Mouse (Mus musculus): Measurements from ENCODE around the gene Gm11549. TPM values are rescaled to one million over a fixed set of nuclear protein-coding genes. Genes with fewer than 3 reads are reported as not detected.
A peak's percentile ranks its signal among the peaks of the same experiment; 100 is the strongest.

The Gm11549 gene
- polyA plus RNA-seq, 1 experiment, result 0.09 TPM

- WGBS, result 1% methylated on average over 24 of the region's 24 CpGs
- Histone ChIP-seq H3K4me1 (ENCODE audit: control insufficient read depth, insufficient read depth, insufficient read length, low read length) (peaks cover 4% of the 10 kb centered on the region; the same call in 1 of the 2 replicates), H3K27me3 (ENCODE audit: control insufficient read depth, insufficient read depth, low read length) (no peaks in the 10 kb centered on the region), H3K36me3 (ENCODE audit: control insufficient read depth, insufficient read depth, low read length) (no peaks in the 10 kb centered on the region), H3K4me3 (ENCODE audit: low read depth, low read length) (peak overlapping the region; percentile 74), H3K27ac (ENCODE audit: insufficient read depth, low read depth, low read length) (peak overlapping the region; percentile 78)
- TF ChIP-seq CTCF (IDR thresholded peaks at IDR 0.05; ENCODE audit: extremely low read depth, insufficient read length, insufficient replicate concordance, low read depth, low read length) (no peak), POLR2A (IDR thresholded peaks at IDR 0.05; ENCODE audit: low read depth, low read length) (no peak)
Observed at GRCm38 (mm10) chr3:36474938-36475483, 46.6 kb downstream of the Gm11549 start.

DNA sequence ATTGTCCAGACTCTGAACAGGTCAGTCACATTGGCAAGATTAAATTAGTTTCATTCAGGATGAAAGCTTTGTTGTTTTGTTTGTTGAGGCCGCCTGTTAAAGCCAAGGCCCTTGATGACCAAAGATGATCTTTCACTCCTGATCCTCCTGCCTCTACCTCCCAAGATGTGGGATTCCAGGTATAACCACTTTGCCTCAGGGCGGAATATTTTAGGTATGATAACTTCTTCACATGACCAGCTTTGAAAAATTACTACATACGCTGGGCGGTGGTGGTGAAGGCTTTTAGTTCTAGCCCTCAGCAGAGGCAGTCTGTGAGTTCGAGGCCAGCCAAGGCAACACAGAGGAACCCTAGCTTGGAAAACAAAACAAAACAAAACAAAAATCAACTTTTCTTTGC, 47.2 kb downstream of the Gm11549 start:
- WGBS, result 75% methylated on average over 5 of the region's 5 CpGs
- H3K4me3 ChIP-seq (ENCODE audit: low read depth, low read length), result no peak overlapping the region
- no peak for TF ChIP-seq CTCF (IDR thresholded peaks at IDR 0.05; ENCODE audit: extremely low read depth, insufficient read length, insufficient replicate concordance, low read depth, low read length)
- no peak for TF ChIP-seq POLR2A (IDR thresholded peaks at IDR 0.05; ENCODE audit: low read depth, low read length)
- H3K27me3 ChIP-seq (ENCODE audit: control insufficient read depth, insufficient read depth, low read length), result no peaks in the 10 kb centered on the region
- no peak overlapping the region for H3K27ac ChIP-seq (ENCODE audit: insufficient read depth, low read depth, low read length)
- H3K4me1 ChIP-seq (ENCODE audit: control insufficient read depth, insufficient read depth, insufficient read length, low read length), result peaks cover 4% of the 10 kb centered on the region; the same call in 1 of the 2 replicates
- H3K36me3 ChIP-seq (ENCODE audit: control insufficient read depth, insufficient read depth, low read length), result no peaks in the 10 kb centered on the region

- WGBS, result 88% methylated on average over 5 of the region's 5 CpGs
- TF ChIP-seq POLR2A (IDR thresholded peaks at IDR 0.05; ENCODE audit: low read depth, low read length) (no peak), CTCF (IDR thresholded peaks at IDR 0.05; ENCODE audit: extremely low read depth, insufficient read length, insufficient replicate concordance, low read depth, low read length) (no peak)
- Histone ChIP-seq H3K36me3 (ENCODE audit: control insufficient read depth, insufficient read depth, low read length) (no peaks in the 10 kb centered on the region), H3K4me3 (ENCODE audit: low read depth, low read length) (no peak overlapping the region), H3K4me1 (ENCODE audit: control insufficient read depth, insufficient read depth, insufficient read length, low read length) (peaks cover 4% of the 10 kb centered on the region; the same call in 1 of the 2 replicates), H3K27ac (ENCODE audit: insufficient read depth, low read depth, low read length) (no peak overlapping the region), H3K27me3 (ENCODE audit: control insufficient read depth, insufficient read depth, low read length) (no peaks in the 10 kb centered on the region)
Observed at GRCm38 (mm10) chr3:36473222-36473621, 48.4 kb downstream of the Gm11549 start.

- Histone ChIP-seq H3K36me3 (ENCODE audit: control insufficient read depth, insufficient read depth, low read length) (no peaks in the 10 kb centered on the region), H3K4me1 (ENCODE audit: control insufficient read depth, insufficient read depth, insufficient read length, low read length) (peaks cover 4% of the 10 kb centered on the region; the same call in 1 of the 2 replicates), H3K27me3 (ENCODE audit: control insufficient read depth, insufficient read depth, low read length) (no peaks in the 10 kb centered on the region), H3K27ac (ENCODE audit: insufficient read depth, low read depth, low read length) (no peak overlapping the region), H3K4me3 (ENCODE audit: low read depth, low read length) (no peak overlapping the region)
- 57% methylated on average over 4 of the region's 4 CpGs for WGBS
- TF ChIP-seq POLR2A (IDR thresholded peaks at IDR 0.05; ENCODE audit: low read depth, low read length), result no peak
- TF ChIP-seq CTCF (IDR thresholded peaks at IDR 0.05; ENCODE audit: extremely low read depth, insufficient read length, insufficient replicate concordance, low read depth, low read length), result no peak
Observed at GRCm38 (mm10) chr3:36471856-36472255, 49.8 kb downstream of the Gm11549 start.

DNA sequence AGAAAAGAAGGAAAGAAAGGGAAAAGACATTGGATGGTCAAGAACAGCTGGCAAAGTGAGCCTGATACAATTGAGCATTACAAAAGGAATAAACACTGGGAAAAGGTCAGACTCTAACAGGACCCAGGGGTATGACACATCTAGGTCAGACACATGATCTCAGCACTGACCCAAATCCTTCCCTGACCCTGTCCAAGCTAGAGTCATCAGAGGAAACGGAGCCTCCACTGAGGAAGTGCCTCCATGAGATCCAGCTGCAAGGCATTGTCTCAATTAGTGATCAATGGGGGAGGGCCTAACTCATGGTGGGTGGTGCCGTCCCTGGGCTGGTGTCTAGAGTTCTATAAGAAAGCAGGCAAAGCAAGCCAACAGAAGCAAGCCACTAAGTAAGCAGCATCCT, 52.7 kb downstream of the Gm11549 start:
- WGBS, result 71% methylated on average over 2 of the region's 2 CpGs
- TF ChIP-seq POLR2A (IDR thresholded peaks at IDR 0.05; ENCODE audit: low read depth, low read length) (no peak), CTCF (IDR thresholded peaks at IDR 0.05; ENCODE audit: extremely low read depth, insufficient read length, insufficient replicate concordance, low read depth, low read length) (no peak)
- Histone ChIP-seq H3K4me1 (ENCODE audit: control insufficient read depth, insufficient read depth, insufficient read length, low read length) (peaks cover 1% of the 10 kb centered on the region; the same call in 1 of the 2 replicates), H3K36me3 (ENCODE audit: control insufficient read depth, insufficient read depth, low read length) (no peaks in the 10 kb centered on the region), H3K4me3 (ENCODE audit: low read depth, low read length) (no peak overlapping the region), H3K27me3 (ENCODE audit: control insufficient read depth, insufficient read depth, low read length) (no peaks in the 10 kb centered on the region), H3K27ac (ENCODE audit: insufficient read depth, low read depth, low read length) (no peak overlapping the region)

DNA sequence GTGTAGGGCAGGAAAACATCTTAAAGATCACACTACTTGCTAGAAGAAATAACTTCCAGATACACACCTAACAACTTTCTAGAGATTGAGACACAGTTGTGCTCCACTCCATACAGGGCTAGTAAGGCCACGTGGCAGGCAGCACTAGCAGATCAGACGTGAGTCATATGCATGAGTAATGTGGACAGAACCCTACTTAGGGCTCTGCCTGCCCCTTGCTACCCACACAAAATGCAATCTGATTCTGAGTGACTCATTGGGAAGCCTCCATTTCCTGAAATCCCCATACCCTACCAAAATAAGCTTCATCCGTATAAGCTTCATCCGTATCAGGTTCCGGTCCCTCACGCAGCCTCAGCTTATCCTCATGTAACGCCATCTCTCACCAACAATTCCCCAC, 54.0 kb downstream of the Gm11549 start:
- no peak overlapping the region for H3K27ac ChIP-seq (ENCODE audit: insufficient read depth, low read depth, low read length)
- 71% methylated on average over 7 of the region's 7 CpGs for WGBS
- 0 out of 2 replicates have a peak, but pooled peaks cover 2% of the 10 kb centered on the region for H3K36me3 ChIP-seq (ENCODE audit: control insufficient read depth, insufficient read depth, low read length)
- H3K27me3 ChIP-seq (ENCODE audit: control insufficient read depth, insufficient read depth, low read length), result no peaks in the 10 kb centered on the region
- TF ChIP-seq POLR2A (IDR thresholded peaks at IDR 0.05; ENCODE audit: low read depth, low read length) (no peak), CTCF (IDR thresholded peaks at IDR 0.05; ENCODE audit: extremely low read depth, insufficient read length, insufficient replicate concordance, low read depth, low read length) (no peak)
- peaks cover 1% of the 10 kb centered on the region; the same call in 1 of the 2 replicates for H3K4me1 ChIP-seq (ENCODE audit: control insufficient read depth, insufficient read depth, insufficient read length, low read length)
- no peak overlapping the region for H3K4me3 ChIP-seq (ENCODE audit: low read depth, low read length)

- peaks cover 1% of the 10 kb centered on the region; the same call in 1 of the 2 replicates for H3K4me1 ChIP-seq (ENCODE audit: control insufficient read depth, insufficient read depth, insufficient read length, low read length)
- TF ChIP-seq CTCF (IDR thresholded peaks at IDR 0.05; ENCODE audit: extremely low read depth, insufficient read length, insufficient replicate concordance, low read depth, low read length), result no peak
- TF ChIP-seq POLR2A (IDR thresholded peaks at IDR 0.05; ENCODE audit: low read depth, low read length), result no peak
- H3K27ac ChIP-seq (ENCODE audit: insufficient read depth, low read depth, low read length), result no peak overlapping the region
- 0 out of 2 replicates have a peak, but pooled peaks cover 2% of the 10 kb centered on the region for H3K36me3 ChIP-seq (ENCODE audit: control insufficient read depth, insufficient read depth, low read length)
- H3K4me3 ChIP-seq (ENCODE audit: low read depth, low read length), result no peak overlapping the region
- 56% methylated on average over 7 of the region's 7 CpGs for WGBS
- H3K27me3 ChIP-seq (ENCODE audit: control insufficient read depth, insufficient read depth, low read length), result no peaks in the 10 kb centered on the region
Observed at GRCm38 (mm10) chr3:36465538-36465937, 56.1 kb downstream of the Gm11549 start.

Other genes with a start within 250 kb of the Gm11549 start
- gene Anxa5, start 45.9 kb downstream of the Gm11549 start, polyA plus RNA-seq (2012; rRNA removed), result 89.2 and 122 TPM in 2 replicates
- 0.29 and 0.41 TPM in 2 replicates for gene 1810062G17Rik, start 45.9 kb downstream of the Gm11549 start, polyA plus RNA-seq (2012; rRNA removed)
- 2.1 and 3.9 TPM in 2 replicates for gene Exosc9, start 30.8 kb upstream of the Gm11549 start, polyA plus RNA-seq (2012; rRNA removed)
- gene Ccna2, start 50.3 kb upstream of the Gm11549 start, polyA plus RNA-seq (2012; rRNA removed), result 23.9 and 52.2 TPM in 2 replicates
- 0.18 and 0.24 TPM in 2 replicates for gene Bbs7, start 91.7 kb upstream of the Gm11549 start, polyA plus RNA-seq (2012; rRNA removed)
- 0.67 and 0.72 TPM in 2 replicates for gene Trpc3, start 168.4 kb upstream of the Gm11549 start, polyA plus RNA-seq (2012; rRNA removed)